Mouse (Mus musculus) myocyte (in vitro differentiated cells): ENCODE results near the gene Elovl6.

ENCODE experiments used
- CEBPB ChIP-seq: IDR thresholded peaks from 2 replicates; pipeline ENCODE4 v1.6.1; 2011; ENCODE audit warnings: mild to moderate bottlenecking, moderate library complexity; ENCODE audit not compliant: poor library complexity, insufficient read depth, severe bottlenecking
- E2F4 ChIP-seq: IDR thresholded peaks from one replicate; pipeline ENCODE4 v1.6.1; 2011; ENCODE audit warnings: mild to moderate bottlenecking, control low read depth, moderate library complexity; ENCODE audit not compliant: insufficient read depth
- MAX ChIP-seq: IDR thresholded peaks from one replicate; pipeline ENCODE4 v1.6.1; 2011; ENCODE audit warnings: low read depth, mild to moderate bottlenecking, control low read depth
- MYOD1 ChIP-seq, 3 experiments: IDR thresholded peaks; one replicate each; pipeline ENCODE4 v1.6.1; 2011; ENCODE audit warnings: control low read depth in 2 of 3, low read depth in 2 of 3, mild to moderate bottlenecking in 2 of 3, moderate library complexity in 1 of 3; ENCODE audit not compliant: insufficient read length in 2 of 3, control insufficient read depth in 1 of 3
- MYOG ChIP-seq, 3 experiments: IDR thresholded peaks; one replicate each; pipeline ENCODE4 v1.6.1; 2011; ENCODE audit warnings: control low read depth in 2 of 3, low read depth in 2 of 3, mild to moderate bottlenecking in 2 of 3; ENCODE audit not compliant: insufficient read length in 2 of 3, control insufficient read depth in 1 of 3, insufficient read depth in 1 of 3
- POLR2A ChIP-seq: IDR thresholded peaks from one replicate; pipeline ENCODE4 v1.6.1; 2011; ENCODE audit warnings: low read depth, mild to moderate bottlenecking, control low read depth, moderate library complexity; ENCODE audit not compliant: insufficient read length
- POLR2AphosphoS2 ChIP-seq: IDR thresholded peaks from one replicate; pipeline ENCODE4 v1.6.1; 2011; ENCODE audit warnings: low read depth, control low read depth; ENCODE audit not compliant: insufficient read length
- TCF12 ChIP-seq: IDR thresholded peaks from one replicate; pipeline ENCODE4 v1.6.1; 2011; ENCODE audit warnings: mild to moderate bottlenecking, control low read depth; ENCODE audit not compliant: poor library complexity, insufficient read depth, severe bottlenecking
- USF1 ChIP-seq: IDR thresholded peaks from one replicate; pipeline ENCODE4 v1.6.1; 2011; ENCODE audit warnings: low read depth, mild to moderate bottlenecking, control low read depth, moderate library complexity

GRCm38 (mm10) chr3:129617450-129617849 lies 85.3 kb downstream of the Elovl6 start:
- TF ChIP-seq POLR2AphosphoS2 (no peak), MAX (no peak), POLR2A (no peak), TCF12 (no peak), CEBPB (no peak), USF1 (no peak), MYOG (IDR thresholded peaks at IDR 0.05; ENCODE audit: control insufficient read depth in 1 of 3, insufficient read depth in 1 of 3, insufficient read length in 2 of 3, low read depth in 2 of 3) (no peak), MYOD1 (IDR thresholded peaks at IDR 0.05; ENCODE audit: control insufficient read depth in 1 of 3, insufficient read length in 2 of 3, low read depth in 2 of 3) (no peak), E2F4 (no peak)
